Mouse (Mus musculus) layer of hippocampus, postnatal 36 days (tissue): Measurements from ENCODE around the gene Rrp36. TPM values are rescaled to one million over a fixed set of nuclear protein-coding genes. Genes with fewer than 3 reads are reported as not detected.
A peak's percentile ranks its signal among the peaks of the same experiment; 100 is the strongest.

ENCODE experiments used
- DNase-seq, 2 experiments: peaks; one replicate each; pipeline ENCODE4 v3.0.0; 2022
- total RNA-seq, 2 experiments: library from RNA; stranded (reverse); gene quantifications; 2 replicates each; pipeline ENCODE4 v1.2.3; 2021

The Rrp36 gene
- total RNA-seq, 2 experiments from 2014 or later = 14.5 to 15.4 TPM

DNA sequence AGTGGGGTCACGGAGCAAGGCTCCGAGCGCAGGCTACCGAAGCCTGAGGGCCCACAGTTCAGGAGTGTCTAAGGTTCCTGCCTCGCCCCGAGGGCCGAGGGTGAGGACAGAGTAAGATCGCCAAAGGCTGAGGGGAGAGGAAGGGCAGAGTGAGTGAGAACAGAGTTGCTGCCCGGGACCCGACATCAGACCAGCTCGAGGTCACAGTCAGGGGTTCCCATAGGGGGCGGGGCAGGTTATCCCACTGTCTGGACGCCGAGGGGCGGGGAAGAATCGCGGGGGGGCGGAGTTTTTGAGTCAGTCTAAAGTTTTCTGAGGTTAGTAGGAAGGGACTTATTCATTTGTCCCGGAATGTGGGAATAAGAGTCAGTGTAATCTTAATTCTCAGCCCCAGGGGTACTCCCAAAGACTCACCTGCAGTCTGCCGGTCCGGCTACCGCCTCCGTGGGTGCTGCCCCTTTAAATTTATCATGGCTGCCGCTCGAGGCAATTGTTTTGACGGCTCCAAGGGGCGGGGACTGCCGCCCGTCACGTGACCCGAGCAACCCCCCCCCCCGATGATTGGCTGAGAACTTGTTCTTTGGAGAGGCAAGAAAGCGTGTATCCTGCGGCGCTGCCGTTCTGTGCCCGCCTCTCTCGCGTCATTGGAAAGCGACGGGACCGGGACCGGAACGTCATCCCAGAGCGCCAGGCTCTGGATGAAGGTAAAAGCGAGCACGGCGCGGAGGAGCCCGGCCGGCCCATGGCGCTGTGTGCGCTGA, 28.4 kb downstream of the Rrp36 start, which contains the start of the genes Klc4 and Mrpl2:
Gene Klc4, minus strand, starts transcription at position 462 of the 761 bp plus-strand sequence.
Gene Mrpl2, plus strand, starts transcription at position 669 of the 761 bp plus-strand sequence.
- DNase-seq = peak; percentile 98 to 99

DNA sequence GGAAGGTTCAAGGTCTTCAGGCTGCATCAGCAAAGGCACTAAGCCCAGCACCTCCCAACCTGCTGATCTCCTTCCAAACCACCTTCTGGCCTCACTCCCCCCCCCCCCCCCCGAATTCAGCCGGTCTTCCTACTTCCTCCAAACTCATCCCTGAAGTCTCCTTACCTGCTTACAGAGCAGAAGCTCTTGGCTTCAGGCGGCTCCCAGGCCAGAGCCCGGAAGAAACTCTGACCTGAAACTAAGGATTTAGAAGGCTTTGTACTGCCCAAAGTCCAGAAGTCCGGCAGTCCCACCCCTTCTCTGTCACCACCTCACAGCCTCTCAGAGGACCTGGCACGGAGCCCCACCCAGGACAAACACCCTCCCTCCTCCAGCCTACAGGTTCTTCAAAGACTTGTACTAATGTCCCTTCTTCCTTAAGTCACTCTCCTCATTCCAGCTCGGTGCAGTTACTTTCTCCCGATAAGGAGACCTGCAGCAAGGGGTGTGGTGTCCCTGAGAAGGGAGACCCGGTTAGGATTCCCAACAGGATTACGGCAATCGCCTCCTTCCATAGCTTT, 29.2 kb downstream of the Rrp36 start:
- no peak for DNase-seq

DNA sequence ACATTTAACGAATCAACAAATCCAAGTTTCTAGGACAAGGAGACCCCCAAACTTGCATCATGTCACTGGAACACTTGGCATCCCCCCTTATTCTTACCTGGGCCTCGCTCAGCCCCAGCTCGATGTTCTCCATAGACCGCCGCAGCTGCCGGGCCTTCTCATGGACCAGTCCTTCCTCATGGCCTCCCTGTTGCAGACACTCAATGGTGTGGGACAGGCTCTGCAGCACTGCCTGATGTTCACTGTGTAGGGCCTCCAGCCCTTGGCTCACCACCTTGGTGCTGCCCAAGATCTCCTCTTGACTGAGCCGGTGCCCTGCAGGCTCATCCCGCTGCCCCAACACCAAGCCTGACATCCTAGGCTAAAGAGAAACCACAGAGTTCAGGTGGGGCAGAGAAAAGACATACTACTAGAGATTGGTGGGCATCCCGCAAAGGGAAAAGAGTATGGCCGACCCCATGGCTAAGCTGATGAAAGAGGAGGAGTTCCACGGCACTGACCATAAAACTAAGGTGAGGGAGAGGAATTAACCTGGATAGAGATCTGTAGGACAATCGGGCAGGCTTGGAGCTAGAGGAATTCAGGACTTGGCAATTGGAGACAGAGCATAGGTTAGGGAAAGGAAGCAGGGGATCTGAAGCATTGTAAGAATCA, 29.9 kb downstream of the Rrp36 start:
- no peak for DNase-seq

DNA sequence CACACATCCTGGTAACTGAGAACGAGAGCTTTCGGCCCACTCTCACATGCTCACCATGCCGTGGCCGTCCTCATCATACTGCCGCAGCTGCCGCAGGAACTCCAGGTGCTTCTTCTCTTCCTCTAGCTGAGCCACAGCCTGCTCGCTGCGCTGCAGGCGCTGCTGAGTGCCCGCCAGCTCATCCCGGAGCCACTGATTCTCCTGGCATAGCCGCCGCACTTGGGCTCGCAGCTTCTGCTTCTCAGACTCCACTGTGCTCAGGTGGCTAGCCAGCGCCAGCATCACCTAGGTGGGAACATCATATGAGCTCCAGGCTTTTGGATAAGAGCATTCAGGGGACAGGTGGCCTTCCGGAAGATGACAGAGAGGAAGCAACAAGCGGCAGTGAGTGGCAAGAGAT, 32.1 kb downstream of the Rrp36 start:
- DNase-seq = no peak

DNA sequence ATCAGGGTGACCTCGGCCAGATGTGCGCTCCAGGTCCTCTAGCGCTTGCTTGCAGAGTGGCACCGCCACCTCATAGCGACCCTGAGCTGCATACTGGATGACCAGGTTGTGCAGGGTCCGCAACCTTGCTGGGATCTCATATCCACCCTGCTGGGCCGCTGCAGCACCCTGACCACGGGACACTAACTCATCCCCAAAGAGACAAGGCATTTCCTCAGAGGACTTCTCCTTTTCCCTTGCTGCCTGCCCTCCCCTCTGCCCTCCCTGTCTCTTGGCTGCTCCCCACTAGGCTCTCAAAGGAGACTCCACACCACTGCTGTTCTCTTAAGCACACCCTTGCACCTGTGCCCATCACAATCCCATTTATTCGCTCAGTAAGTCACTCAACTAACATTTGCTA, 34.2 kb downstream of the Rrp36 start:
- DNase-seq = no peak

DNA sequence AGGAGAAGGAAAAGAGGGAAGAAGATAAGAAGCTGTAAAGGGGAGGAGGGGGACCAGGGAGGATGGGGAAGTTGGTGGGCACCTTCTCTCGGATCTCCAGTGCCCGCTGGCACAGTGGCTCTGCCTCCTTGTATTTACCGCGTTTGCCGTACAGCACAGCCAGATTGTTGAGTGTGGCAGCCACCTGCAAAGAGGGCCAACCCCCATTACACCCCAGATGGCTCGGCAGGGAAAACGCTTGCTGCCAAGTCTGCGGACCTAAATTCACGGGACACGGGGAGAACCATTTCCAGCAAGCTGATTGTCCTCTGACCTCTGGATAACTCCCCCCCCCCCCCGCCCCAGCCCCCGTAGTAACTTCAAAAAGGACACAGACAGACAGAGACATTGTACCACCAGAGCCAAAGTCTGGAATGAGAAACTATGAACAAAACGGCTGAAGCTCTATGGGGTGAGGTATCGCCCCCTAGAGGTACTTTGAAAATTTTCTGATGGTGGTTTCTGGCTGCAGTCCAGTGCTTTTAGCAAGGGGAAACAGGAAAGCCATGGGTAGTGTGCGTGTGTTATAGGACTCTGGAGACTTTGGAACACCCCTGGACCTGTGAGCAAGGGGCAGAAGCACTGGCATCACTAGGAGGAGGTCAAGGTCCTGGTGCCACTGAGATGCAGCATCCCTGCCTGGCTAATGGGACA, 37.2 kb downstream of the Rrp36 start:
- DNase-seq = peak; percentile 53 to 66

DNA sequence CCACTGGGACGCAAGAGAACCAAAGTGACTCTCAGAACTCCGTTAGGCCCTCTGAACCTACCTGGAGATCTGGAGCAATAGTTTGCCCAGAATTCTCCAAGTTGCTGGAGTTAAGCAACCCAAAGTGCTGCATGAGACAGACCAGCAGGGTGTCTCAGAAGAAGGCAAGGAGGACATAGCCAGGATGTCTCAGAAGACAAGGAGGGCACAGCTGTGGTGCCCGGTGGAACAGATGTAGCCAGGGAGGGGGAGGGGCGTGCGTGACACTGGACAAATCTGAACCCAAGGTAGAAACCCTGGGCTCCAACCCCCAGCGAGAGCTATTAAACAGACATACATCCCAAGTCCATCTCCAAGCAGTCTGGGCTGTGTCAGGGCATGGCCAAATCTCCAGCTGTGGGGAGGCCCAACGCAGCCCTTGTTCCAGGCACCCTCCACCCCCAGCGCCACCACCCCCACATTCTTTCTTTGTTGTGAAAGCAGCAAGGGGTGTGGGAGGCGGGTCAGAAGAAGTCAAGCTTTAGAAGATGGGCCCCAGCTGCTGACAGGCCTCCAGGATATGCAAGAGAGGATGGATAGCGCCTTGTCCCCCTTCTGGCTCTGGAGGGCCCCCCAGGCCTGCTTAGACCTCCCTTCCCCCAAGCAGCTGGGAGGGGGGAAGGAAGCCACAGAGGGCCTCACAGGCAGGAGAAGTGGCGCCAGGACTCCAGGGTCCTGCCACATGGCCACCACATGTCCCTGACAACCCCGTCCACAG, 44.3 kb downstream of the Rrp36 start:
- no peak for DNase-seq

DNA sequence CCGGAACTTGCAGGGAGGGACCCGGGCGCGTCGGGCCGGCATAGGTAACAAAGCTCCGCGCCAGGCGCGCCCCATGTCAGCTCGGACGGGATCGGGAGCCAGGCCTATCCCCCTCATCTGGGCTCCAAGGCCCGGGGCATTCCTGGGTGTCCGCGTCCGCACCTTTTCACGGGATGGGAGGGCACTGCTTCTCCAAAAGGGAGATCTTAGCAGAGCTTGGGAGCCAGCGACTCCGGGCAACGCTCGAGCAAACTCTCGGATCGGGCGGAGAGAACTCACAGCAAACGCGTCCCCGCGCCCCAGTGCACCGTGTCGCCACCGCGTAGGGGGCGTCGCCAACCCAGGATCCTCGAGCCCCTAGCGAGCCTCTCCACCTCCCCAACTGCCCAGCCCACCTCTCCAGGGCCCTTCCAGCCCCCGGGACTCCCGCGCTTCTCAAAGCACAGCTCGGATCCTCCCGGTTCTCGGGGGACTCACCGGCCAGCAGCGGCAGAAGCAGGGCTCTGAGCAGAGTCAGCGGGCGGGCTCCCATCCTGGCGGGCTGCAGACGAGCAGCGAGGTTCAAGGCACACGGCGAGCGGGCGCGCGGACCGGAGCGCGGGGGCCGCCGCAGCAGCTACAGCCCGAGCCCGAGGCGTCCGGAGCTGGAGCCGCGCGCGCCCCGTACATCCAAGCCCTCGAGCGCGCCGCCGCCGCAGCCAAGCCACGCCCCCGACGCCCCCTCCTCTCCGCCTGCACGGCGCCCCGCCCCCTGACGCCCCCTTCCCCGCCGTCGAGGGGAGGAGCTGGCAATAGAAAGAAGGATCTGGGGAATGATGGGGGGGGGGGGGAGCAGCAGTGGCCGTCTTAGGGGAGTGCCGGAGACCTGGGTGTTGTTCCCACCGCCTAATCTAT, 45.1 kb downstream of the Rrp36 start, which contains the start of gene Ptk7:
Gene Ptk7, minus strand, starts transcription at position 714 of the 894 bp plus-strand sequence.
- DNase-seq = peak; percentile 70 to 71

DNA sequence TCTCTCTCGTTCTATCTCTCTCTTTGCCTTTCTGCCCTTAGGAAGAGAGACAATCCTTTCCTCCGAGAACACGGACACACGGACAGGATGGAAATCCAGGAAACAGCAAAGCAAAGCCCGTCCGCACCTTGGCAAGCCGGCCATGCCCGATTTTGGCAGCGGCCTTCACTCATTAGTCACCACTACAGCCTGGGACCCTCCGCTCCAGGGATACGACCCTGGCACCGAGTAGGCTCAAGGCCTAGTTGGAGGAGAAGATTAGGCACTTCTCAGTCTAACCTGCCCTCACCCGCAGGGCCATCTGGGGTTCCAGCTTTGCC, 45.7 kb downstream of the Rrp36 start:
- DNase-seq = no peak

DNA sequence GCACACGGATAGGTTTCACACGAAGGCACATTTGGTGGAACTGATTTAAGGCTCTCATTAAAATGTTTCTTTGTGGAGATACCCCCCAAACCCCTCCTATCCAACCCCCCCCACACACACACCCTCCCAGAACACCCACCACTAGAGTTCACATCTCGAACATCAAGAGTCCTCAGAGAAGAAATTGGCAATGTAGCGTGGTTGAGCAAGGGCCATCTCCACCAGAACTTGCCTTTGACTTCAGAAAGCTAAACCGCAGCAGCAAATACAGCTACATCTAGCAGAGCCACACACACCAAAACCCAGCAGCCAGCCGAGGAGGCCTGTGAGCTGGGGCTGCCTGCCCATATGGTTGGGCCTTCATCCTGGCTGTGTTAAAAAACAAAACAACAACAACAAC, 46.7 kb downstream of the Rrp36 start:
- DNase-seq = no peak

DNA sequence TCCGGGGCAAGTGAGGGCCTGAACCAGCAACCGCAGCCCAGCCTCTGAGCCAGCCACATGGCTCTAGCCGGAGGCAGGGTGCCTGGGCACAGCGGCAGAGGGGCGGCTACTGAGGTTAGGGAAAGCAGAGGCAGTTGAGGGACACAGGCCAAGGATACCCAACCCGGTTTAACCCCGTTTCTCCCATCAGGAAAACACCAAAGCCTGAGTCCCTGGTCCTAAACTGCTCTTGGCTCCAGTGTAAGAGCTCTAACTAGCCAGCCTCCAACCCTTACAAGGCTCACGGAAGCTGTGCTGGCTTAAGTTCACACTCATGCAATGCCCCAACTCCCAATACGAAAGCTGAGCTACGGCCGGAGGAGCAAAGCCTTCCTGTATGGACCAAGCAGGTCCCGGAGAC, 49.6 kb downstream of the Rrp36 start:
- no peak for DNase-seq

DNA sequence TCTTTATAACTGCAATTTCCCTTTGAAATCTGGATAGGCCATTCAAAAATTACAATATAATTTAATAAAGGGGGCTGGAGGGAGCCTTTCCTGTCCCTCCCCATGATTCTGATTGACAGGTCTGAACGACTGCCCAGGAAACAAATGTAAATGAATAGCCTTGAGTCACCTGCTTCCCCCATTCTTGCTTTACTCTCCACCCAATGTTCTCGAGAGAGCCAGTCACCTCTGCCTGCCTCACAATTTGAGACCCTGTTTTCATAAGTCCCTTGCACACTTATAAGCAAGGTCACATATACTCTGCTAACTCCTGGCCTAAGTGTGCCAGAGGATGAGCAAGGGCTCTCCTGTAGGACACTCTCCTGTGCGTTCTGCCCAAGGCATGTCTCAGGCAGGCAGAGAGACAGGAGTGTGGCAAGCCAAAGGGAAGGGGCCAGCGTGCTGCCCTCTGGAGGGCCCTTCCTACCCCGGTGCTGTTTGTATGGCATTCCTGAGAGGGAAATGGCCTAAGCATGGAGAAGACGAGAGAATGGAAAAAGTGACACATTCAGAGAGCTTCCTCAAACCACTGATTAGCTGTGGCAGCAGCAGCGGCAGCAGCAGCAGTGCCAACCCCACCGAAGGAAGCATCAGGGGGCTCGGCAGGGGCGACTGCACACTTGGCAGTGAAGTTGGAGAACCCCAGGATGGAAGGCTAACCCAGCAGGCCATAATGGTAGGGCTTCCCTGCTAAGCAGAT, 50.2 kb downstream of the Rrp36 start:
- no peak for DNase-seq

DNA sequence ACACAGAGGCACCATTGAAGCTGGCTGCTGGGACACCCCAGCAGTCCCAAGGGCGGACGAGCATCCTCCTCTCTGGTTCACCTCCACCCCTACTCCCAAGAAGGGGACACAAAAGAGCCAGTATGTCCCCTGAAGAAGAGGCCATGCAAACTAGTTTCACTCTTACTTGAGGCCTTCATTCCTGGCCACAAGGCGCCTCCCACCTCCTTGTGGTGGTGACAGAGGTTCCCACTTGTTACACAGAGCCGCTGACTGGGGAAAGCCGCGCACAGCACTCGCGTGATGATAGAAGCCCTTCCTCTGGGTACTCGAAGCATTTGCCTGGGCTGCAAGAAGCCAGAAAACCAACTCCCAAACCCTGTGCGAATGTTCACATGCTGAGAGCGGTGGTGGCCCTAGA, 51.9 kb downstream of the Rrp36 start:
- DNase-seq = no peak

DNA sequence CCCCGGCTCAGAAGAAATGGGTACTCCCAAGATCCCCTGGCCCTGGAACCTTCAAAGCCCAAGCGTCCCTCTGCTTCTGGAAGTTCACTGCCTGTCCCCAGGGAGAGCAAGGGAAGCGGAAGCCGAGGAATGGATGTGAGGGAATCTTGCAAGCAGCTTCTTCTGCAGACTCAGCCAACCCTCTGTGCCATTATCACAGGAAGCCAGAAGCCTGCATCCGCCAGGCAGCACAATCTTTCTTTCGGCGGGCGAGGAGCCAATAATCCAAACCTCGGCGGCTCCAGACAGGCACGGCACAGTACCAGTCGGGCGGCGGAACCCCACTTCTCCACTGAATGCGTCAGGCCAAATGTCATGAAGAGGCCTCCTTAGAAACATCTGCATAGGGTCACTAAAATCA, 52.8 kb downstream of the Rrp36 start:
- peak; percentile 27 to 44 for DNase-seq

DNA sequence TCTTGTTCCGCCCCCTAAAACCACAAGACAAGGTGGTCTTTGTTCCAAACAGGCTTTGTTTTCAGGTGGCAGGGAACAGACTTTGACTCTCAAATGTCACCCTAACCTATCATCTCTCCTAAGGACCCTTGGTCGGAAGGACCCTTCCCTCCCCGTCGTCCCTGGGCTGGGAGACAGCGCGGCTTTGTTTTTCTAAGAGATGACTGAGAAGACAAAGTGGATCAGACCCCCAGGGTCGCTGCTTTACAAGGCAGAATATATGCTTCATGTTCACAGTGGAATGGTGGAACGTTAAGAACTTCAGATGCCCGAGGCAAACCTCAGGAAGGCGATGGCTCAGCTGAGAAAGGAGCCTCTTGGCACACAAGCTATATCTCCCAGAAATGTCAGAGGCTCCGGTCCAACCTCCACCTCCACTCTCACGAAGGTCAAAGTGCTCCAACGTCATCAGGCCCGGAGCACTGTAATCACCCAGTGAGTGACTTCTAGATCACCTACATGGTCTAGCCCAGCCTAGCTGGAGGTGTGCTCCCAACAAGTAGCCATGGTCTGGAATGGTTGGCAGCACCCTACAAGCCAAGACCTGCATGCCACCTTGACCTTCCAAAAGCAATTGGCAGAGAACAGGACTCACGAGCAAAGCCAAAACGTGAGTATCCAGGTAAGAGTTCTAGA, 54.3 kb downstream of the Rrp36 start:
- DNase-seq = no peak

DNA sequence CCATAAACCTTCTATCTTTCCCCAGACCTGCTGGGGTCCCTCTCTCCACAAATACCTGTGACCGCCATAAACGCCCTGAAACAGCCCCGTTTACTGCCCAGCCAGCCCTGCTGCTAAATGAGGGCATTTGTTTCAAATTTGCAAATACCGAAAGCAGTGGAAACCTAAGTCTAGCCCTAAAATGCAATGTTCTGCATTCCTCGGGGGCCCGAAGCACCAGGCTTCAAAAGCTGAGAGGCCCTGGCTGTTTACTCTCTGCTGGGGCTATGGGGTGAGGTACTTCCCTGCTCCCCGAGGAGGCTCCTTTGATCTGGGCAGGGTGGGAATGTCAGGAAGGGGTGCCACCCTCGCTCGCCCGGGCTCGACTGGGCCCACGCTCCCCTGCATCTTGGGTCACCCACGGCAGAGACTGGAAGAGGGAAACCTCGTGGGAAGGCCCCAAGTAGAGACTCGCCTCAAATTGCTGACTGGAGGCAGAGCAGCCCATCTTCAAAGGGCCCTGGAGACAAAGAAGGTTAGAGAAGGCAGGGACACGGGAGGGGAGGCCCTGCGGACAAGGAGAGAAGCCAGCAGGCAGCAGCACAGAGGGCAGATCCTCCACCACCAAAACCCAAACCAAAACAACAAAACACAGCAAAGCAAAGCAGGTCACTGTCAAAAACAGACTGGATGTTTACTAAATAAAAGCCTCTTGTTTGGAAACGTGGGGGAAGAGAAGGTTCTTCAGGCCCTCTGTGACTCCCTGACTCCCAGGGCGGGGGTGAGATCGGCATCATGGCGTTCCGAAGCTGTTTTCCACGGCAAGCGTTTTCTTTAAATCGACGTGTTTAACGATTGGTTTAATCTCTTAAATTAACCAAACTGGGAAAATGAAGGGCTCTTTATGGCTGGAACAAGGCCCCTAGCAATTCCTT, 55.1 kb downstream of the Rrp36 start:
- no peak for DNase-seq

DNA sequence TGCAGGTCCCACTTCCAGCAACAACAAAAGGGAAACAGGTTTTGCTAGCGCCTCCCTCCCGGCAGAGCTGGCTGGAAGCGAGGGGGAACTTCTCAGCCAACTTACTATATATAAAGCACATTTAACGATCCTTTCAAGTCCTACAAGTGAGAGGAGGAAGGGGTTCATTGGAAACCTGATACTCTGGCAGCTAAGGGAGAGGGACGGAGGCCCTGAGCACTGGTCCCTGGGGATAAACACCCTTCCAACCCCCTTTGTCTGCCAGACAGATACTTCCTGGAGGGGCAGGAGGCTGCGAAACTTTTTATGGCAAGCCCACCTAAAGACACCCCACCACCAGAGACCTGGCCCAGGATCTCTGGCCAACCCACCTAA, 55.8 kb downstream of the Rrp36 start:
- DNase-seq = no peak

DNA sequence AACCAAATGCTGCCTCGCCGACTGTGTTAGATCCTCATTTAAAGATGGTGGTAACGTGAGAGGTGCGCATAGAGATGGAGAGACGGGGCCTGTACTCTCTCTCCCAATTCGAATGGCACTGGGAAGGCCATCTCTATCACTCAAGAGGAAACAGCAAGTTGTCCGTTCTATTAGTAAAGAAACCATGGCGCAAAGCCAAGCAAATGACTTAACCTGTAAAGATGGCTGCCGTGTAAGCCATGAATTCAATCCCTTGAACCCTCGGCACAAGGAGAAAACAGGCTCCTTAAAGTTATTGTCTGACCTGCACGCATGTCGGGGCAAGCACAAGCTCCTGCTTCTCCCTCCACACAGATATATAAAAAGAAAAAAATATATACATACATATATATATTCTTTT, 56.4 kb downstream of the Rrp36 start:
- DNase-seq = no peak
